Mouse (Mus musculus): ENCODE measurements around the gene Sipa1l3.

The Sipa1l3 gene

DNA sequence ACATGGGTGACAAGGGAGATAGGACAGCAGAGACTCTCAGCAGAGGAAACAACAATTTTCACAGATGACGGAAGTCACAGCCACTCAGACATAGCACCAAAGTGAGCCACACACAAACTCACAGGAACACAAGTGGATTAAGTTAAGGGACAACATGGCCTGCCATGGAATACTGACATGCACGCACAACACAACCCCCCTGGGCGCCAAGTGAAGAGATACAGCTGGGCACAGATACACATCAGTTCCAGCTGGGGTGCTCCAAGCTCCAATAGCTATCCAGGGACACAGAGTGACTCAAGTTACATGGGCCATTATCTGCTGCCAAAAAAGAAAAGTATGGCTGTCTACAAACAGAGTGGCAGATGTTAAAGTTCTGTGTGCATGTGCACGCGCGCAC, 228.6 kb downstream of the Sipa1l3 start:
- Histone ChIP-seq H3K4me3 (replicated peaks; ENCODE audit: low read length) (peak overlapping the region; percentile 85), H3K9me3 (ENCODE audit: low read length) (peaks cover 6% of the 10 kb centered on the region), H3K36me3 (ENCODE audit: insufficient read depth, low read length) (peaks cover 15% of the 10 kb centered on the region), H3K27me3 (ENCODE audit: insufficient read depth, low read length) (peaks cover 5% of the 10 kb centered on the region; the same call in 1 of the 2 replicates), H3K4me1 (replicated peaks; ENCODE audit: low read depth, low read length) (peaks cover 72% of the 10 kb centered on the region)
- no peak for TF ChIP-seq CTCF (conservative IDR thresholded peaks at IDR 0.05; ENCODE audit: low read length)
- TF ChIP-seq POU5F1 (IDR thresholded peaks at IDR 0.05; ENCODE audit: borderline replicate concordance, low read length), result no peak
- TF ChIP-seq NANOG (IDR thresholded peaks at IDR 0.05; ENCODE audit: borderline replicate concordance, low read length), result no peak

DNA sequence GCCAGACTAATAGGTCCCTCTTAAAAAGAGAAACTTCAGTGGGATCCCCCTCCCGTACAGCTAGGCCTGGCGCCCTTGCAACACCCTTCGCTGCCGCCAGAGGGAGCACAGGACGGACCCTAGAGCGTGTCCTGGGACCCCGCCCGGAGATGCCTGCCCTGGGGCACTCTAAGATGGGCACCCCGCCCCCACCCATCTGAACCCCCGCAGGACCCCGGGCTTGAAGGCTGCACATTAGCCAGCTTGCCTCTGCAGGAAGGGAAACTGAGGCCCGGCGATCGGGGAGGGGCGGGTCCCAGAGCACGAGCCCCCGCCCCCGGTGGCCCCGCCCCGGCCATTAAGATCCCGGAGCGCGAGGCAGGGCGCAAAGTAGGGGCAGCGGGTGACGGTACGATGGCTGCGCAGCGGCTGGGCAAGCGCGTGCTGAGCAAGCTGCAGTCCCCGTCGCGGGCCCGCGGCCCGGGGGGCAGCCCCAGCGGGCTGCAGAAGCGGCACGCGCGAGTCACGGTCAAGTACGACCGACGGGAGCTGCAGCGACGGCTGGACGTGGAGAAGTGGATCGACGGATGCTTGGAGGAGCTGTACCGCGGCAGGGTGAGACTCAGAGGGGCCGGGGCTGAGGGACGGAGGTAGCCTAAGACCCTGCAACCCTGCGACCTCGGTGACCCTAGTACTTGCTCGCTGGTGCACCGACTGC, 229.4 kb downstream of the Sipa1l3 start, which contains the start of gene Ppp1r14a:
Gene Ppp1r14a (plus strand): TSS at position 367 of the 697 bp plus-strand sequence.
- Histone ChIP-seq H3K27me3 (ENCODE audit: insufficient read depth, low read length) (peaks cover 7% of the 10 kb centered on the region; the same call in 1 of the 2 replicates), H3K4me3 (replicated peaks; ENCODE audit: low read length) (peak within 1 kb of the TSS; percentile 85), H3K9me3 (ENCODE audit: low read length) (peaks cover 6% of the 10 kb centered on the region), H3K36me3 (ENCODE audit: insufficient read depth, low read length) (peaks cover 15% of the 10 kb centered on the region), H3K4me1 (replicated peaks; ENCODE audit: low read depth, low read length) (peaks cover 70% of the 10 kb centered on the region)
- no peak for TF ChIP-seq NANOG (IDR thresholded peaks at IDR 0.05; ENCODE audit: borderline replicate concordance, low read length)
- peak; percentile 95 for TF ChIP-seq CTCF (conservative IDR thresholded peaks at IDR 0.05; ENCODE audit: low read length)

DNA sequence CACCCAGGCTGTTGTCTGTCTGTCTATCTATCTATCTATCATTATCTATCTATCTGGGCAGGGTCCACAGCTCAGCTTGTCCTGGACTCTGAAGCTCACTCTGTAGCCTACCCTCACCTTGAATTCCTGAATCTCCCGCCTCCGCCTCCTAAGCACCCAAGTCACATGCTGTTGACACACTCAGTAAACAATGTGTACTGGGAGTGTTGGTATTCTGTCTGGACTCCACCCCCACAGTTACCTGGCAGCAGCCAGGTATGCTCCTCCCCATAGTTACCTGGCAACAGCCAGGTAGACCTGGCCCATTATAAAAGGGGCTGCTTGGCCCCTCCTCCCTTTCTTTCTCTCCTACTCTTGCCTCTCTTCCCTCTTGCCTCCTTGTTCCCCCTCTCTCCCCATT, 230.4 kb downstream of the Sipa1l3 start:
- Histone ChIP-seq H3K36me3 (ENCODE audit: insufficient read depth, low read length) (peaks cover 15% of the 10 kb centered on the region), H3K4me3 (replicated peaks; ENCODE audit: low read length) (no peak overlapping the region), H3K9me3 (ENCODE audit: low read length) (peaks cover 6% of the 10 kb centered on the region), H3K4me1 (replicated peaks; ENCODE audit: low read depth, low read length) (peaks cover 60% of the 10 kb centered on the region), H3K27me3 (ENCODE audit: insufficient read depth, low read length) (peaks cover 7% of the 10 kb centered on the region; the same call in 1 of the 2 replicates)
- TF ChIP-seq CTCF (conservative IDR thresholded peaks at IDR 0.05; ENCODE audit: low read length), result no peak
- no peak for TF ChIP-seq POU5F1 (IDR thresholded peaks at IDR 0.05; ENCODE audit: borderline replicate concordance, low read length)
- TF ChIP-seq NANOG (IDR thresholded peaks at IDR 0.05; ENCODE audit: borderline replicate concordance, low read length), result no peak

DNA sequence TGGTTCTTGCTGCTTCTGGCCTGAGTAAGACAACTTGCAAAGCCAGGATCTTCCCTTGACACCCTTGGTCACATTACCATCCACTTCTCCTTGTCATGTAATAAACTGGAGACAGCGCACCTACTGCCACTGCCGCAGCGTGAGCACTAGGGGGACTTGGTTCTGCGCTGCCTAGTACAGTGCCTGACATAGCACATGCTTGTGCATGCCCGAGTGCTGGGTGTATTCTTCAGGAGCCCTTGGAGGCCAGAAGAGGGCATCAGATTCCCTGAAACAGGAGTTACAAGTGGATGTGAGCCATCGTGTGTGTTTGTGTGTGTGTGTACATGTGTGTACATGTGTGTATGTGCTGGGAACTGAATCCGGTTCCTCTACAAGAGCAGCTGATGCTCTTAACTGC, 231.0 kb downstream of the Sipa1l3 start:
- H3K4me1 ChIP-seq (replicated peaks; ENCODE audit: low read depth, low read length), result peaks cover 58% of the 10 kb centered on the region
- peaks cover 10% of the 10 kb centered on the region for H3K36me3 ChIP-seq (ENCODE audit: insufficient read depth, low read length)
- H3K27me3 ChIP-seq (ENCODE audit: insufficient read depth, low read length), result peaks cover 7% of the 10 kb centered on the region; the same call in 1 of the 2 replicates
- peaks cover 6% of the 10 kb centered on the region for H3K9me3 ChIP-seq (ENCODE audit: low read length)
- H3K4me3 ChIP-seq (replicated peaks; ENCODE audit: low read length), result no peak overlapping the region
- TF ChIP-seq POU5F1 (IDR thresholded peaks at IDR 0.05; ENCODE audit: borderline replicate concordance, low read length), result no peak
- no peak for TF ChIP-seq NANOG (IDR thresholded peaks at IDR 0.05; ENCODE audit: borderline replicate concordance, low read length)
- 0 out of 2 replicates have a peak, but pooled peaks have one; percentile 4 for TF ChIP-seq CTCF (conservative IDR thresholded peaks at IDR 0.05; ENCODE audit: low read length)

DNA sequence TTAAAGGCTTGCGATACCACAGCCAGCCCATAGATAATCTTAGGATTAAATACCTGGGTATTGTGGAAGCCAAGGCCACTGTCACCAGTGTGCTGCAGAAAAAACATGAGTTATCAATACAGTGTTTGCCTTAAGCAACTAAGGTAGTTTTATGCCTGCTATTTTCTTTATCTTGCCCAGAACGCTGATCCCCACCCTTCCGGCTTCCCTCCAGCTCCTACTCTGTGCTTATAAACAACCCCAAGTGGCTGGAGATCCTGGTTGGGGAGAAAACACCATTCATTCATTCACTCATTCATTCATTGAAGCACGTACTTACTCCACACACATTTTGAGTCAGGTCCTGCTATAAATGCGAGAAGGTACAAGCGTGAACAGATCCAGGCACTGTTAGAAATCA, 233.9 kb downstream of the Sipa1l3 start:
- H3K36me3 ChIP-seq (ENCODE audit: insufficient read depth, low read length), result no peaks in the 10 kb centered on the region
- peaks cover 48% of the 10 kb centered on the region for H3K4me1 ChIP-seq (replicated peaks; ENCODE audit: low read depth, low read length)
- H3K4me3 ChIP-seq (replicated peaks; ENCODE audit: low read length), result no peak overlapping the region
- peaks cover 6% of the 10 kb centered on the region for H3K9me3 ChIP-seq (ENCODE audit: low read length)
- peaks cover 7% of the 10 kb centered on the region; the same call in 1 of the 2 replicates for H3K27me3 ChIP-seq (ENCODE audit: insufficient read depth, low read length)
- TF ChIP-seq NANOG (IDR thresholded peaks at IDR 0.05; ENCODE audit: borderline replicate concordance, low read length) (no peak), POU5F1 (IDR thresholded peaks at IDR 0.05; ENCODE audit: borderline replicate concordance, low read length) (no peak), CTCF (conservative IDR thresholded peaks at IDR 0.05; ENCODE audit: low read length) (no peak)

DNA sequence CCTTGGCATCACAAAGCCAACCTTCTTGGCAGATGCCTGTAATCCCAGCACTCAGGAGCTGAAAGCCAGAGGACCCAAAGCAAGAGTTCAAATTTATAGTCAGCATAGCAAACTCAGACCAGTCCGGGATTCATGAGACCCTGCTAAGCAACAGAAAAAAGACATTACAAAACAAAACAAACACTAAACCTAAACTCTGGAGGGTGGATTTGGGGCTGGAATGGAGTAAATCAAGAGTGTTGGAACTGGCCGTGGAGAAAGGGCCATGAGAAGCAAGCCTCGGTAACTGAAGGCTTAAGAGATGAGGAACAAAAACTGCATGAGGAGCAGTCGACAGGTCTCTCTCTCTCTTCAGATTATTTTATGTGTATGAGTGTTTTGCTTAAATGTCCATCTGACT, 234.6 kb downstream of the Sipa1l3 start:
- H3K4me3 ChIP-seq (replicated peaks; ENCODE audit: low read length), result no peak overlapping the region
- peaks cover 6% of the 10 kb centered on the region for H3K36me3 ChIP-seq (ENCODE audit: insufficient read depth, low read length)
- H3K9me3 ChIP-seq (ENCODE audit: low read length), result peaks cover 6% of the 10 kb centered on the region
- H3K27me3 ChIP-seq (ENCODE audit: insufficient read depth, low read length), result peaks cover 7% of the 10 kb centered on the region; the same call in 1 of the 2 replicates
- peaks cover 52% of the 10 kb centered on the region for H3K4me1 ChIP-seq (replicated peaks; ENCODE audit: low read depth, low read length)
- no peak for TF ChIP-seq POU5F1 (IDR thresholded peaks at IDR 0.05; ENCODE audit: borderline replicate concordance, low read length)
- TF ChIP-seq NANOG (IDR thresholded peaks at IDR 0.05; ENCODE audit: borderline replicate concordance, low read length), result no peak
- no peak for TF ChIP-seq CTCF (conservative IDR thresholded peaks at IDR 0.05; ENCODE audit: low read length)

DNA sequence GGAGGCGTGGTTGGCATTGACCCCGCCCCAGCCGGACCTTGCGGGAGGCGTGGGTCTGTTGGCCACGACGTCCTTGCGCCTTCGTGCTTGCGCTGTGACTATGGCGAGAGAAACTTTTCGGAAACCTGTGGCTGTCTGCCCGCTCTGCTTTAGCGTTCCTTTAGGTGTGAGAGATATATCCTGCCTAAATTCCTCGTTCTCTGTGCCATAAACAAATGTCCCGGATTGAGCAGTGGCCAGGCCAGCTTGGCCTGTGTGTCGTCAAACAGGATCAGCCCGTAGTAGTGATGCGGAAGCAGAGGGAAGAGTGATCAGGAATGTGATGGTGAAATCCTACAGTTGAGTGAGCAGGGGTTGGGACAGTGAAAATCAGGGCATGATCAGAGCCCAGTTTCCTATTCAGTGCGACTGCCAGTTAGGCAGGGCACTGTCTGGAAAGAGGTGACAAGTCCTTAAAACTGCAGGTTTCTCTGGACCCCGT, 236.3 kb downstream of the Sipa1l3 start:
- H3K4me1 ChIP-seq (replicated peaks; ENCODE audit: low read depth, low read length), result peaks cover 62% of the 10 kb centered on the region
- H3K27me3 ChIP-seq (ENCODE audit: insufficient read depth, low read length), result peaks cover 7% of the 10 kb centered on the region; the same call in 1 of the 2 replicates
- H3K9me3 ChIP-seq (ENCODE audit: low read length), result no peaks in the 10 kb centered on the region
- H3K4me3 ChIP-seq (replicated peaks; ENCODE audit: low read length), result peak overlapping the region; percentile 92
- peaks cover 24% of the 10 kb centered on the region for H3K36me3 ChIP-seq (ENCODE audit: insufficient read depth, low read length)
- no peak for TF ChIP-seq POU5F1 (IDR thresholded peaks at IDR 0.05; ENCODE audit: borderline replicate concordance, low read length)
- TF ChIP-seq NANOG (IDR thresholded peaks at IDR 0.05; ENCODE audit: borderline replicate concordance, low read length), result no peak
- no peak for TF ChIP-seq CTCF (conservative IDR thresholded peaks at IDR 0.05; ENCODE audit: low read length)

DNA sequence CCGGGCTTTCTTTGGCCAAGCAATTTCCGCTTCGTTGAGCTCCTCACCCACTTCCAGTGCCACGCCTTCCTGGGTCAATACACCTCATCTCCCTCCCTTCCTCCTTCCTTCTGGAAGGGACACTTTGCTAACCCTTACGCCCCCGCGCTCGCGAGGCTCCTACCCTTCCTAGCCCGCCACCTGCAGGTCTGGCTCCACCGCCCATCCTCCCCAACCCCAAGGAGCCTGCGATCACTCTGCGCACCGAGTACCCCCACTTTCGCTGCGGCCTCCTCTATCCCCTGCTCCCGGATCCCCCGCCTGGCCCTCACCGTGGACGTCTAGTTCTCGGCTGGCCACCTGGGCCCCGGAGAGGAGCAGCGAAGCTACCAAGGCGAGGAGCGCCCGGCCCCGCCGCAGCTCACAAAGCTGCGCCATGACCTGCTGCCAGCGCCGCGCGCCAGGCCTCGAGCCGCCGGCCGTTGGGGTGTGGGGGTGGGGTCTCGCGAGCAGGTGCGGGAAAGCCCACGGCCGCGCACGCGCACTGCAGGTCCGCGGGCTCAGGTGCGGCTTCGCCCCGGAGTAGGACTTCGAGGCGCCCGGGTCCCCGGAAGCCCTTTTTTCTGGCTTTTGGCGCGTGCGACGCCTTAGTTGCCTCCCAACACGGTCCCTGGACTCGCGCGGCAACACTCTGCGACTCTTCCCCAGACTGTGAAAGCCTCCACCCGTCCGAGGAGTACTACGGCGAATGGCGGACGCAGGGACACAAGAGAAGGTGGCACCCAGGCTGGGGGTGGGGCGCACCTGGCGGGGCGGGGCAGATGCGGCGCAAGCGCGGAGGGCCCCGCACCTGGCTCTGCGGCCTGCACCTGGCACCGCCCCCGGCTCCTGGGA, 237.0 kb downstream of the Sipa1l3 start, which contains the start of gene Spint2:
Gene Spint2 (minus strand): TSS at position 712 of the 873 bp plus-strand sequence.
- TF ChIP-seq CTCF (conservative IDR thresholded peaks at IDR 0.05; ENCODE audit: low read length) (no peak), NANOG (IDR thresholded peaks at IDR 0.05; ENCODE audit: borderline replicate concordance, low read length) (no peak), POU5F1 (IDR thresholded peaks at IDR 0.05; ENCODE audit: borderline replicate concordance, low read length) (no peak)
- peaks cover 31% of the 10 kb centered on the region for H3K36me3 ChIP-seq (ENCODE audit: insufficient read depth, low read length)

More for the DNA sequence above, 237.0 kb downstream of the Sipa1l3 start, which contains the start of gene Spint2:
- H3K4me1 ChIP-seq (replicated peaks; ENCODE audit: low read depth, low read length), result peaks cover 67% of the 10 kb centered on the region
- peaks cover 7% of the 10 kb centered on the region; the same call in 1 of the 2 replicates for H3K27me3 ChIP-seq (ENCODE audit: insufficient read depth, low read length)
- peak within 1 kb of the TSS; percentile 92 for H3K4me3 ChIP-seq (replicated peaks; ENCODE audit: low read length)
- H3K9me3 ChIP-seq (ENCODE audit: low read length), result no peaks in the 10 kb centered on the region

Data from E14TG2a.4 (cell line).